ENCODE assay signal across 19 mouse cellular contexts in the genomic region with DNA sequence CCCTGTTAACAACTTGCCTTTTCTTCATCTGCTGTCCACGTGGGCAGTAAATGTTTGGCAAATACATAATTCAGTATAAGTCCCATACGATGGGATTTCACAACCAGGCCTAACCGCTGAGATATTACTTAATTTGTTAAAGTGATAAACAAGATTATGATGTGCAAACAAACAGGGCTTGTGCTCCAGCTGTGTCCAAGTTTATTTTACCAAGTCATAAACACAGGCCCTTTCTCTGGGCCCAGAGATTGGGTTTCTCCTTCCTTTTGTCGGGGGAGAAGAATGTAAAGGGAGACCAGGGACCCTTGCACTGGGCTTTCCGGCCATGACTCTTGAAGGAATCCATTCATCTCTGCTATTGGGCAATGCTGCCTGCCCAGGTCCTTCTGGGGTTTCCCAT.
A peak's percentile ranks its signal among the peaks of the same experiment; 100 is the strongest.
DNase-seq lines count a peak whose midpoint lies in the region; ATAC-seq and TF ChIP-seq lines count a peak whose summit lies in the region.
"Had no signal": no experiment of that assay in that cellular context is flagged by ENCODE, and none has a peak within 500 bp of the region (broad histone marks: within the 10 kb centered on the region; RNA-seq: fewer than 3 reads in every experiment).

No protein-coding gene starts in this region.

- H3K4me2 ChIP-seq in kidney, embryonic 14.5 days (replicated peaks; ENCODE audit: low read depth, low read length), result no peak overlapping the region
- H3K4me2 ChIP-seq in lung, embryonic 15.5 days, result no peak overlapping the region
- H3K4me2 ChIP-seq in intestine, embryonic 15.5 days (replicated peaks), result no peak overlapping the region
- H3K4me2 ChIP-seq: forebrain, embryonic 13.5 days; hindbrain, embryonic 12.5 days; midbrain, embryonic 13.5 days had no signal

- H3K9ac ChIP-seq in kidney, embryonic 14.5 days (ENCODE audit: low read depth, low read length), result no peak overlapping the region
- no peak overlapping the region for H3K9ac ChIP-seq in lung, embryonic 15.5 days
- H3K9ac ChIP-seq in intestine, embryonic 15.5 days, result no peak overlapping the region
- H3K9ac ChIP-seq: forebrain, embryonic 13.5 days; hindbrain, embryonic 12.5 days; liver, embryonic 14.5 days; midbrain, embryonic 13.5 days had no signal

- no peaks in the 10 kb centered on the region for H3K27me3 ChIP-seq in kidney, embryonic 14.5 days (ENCODE audit: control insufficient read depth, insufficient read depth, low read length)
- H3K27me3 ChIP-seq in kidney, adult 2 months (replicated peaks; ENCODE audit: control insufficient read depth, insufficient read depth, low read length), result no peaks in the 10 kb centered on the region
- no peaks in the 10 kb centered on the region for H3K27me3 ChIP-seq in lung, embryonic 15.5 days
- no peaks in the 10 kb centered on the region for H3K27me3 ChIP-seq in intestine, embryonic 15.5 days (replicated peaks)
- H3K27me3 ChIP-seq: forebrain, embryonic 13.5 days; hindbrain, embryonic 12.5 days; midbrain, embryonic 13.5 days had no signal

- H3K4me3 ChIP-seq in kidney, embryonic 14.5 days (ENCODE audit: low read length), result no peak overlapping the region
- H3K4me3 ChIP-seq in kidney, adult 2 months (ENCODE audit: insufficient read depth, low read depth, low read length), result no peak overlapping the region
- H3K4me3 ChIP-seq in lung, embryonic 15.5 days, result no peak overlapping the region
- no peak overlapping the region for H3K4me3 ChIP-seq in intestine, embryonic 15.5 days (replicated peaks)
- H3K4me3 ChIP-seq: erythroblast, embryonic 14.5 days; forebrain, embryonic 13.5 days; hindbrain, embryonic 12.5 days; midbrain, embryonic 13.5 days; myocyte had no signal

- peaks cover 8% of the 10 kb centered on the region for H3K36me3 ChIP-seq in kidney, embryonic 14.5 days (ENCODE audit: control insufficient read depth, insufficient read depth, low read length)
- H3K36me3 ChIP-seq in kidney, adult 2 months (ENCODE audit: control insufficient read depth, insufficient read depth, low read length), result no peaks in the 10 kb centered on the region
- peaks cover 18% of the 10 kb centered on the region for H3K36me3 ChIP-seq in lung, embryonic 15.5 days
- no peaks in the 10 kb centered on the region for H3K36me3 ChIP-seq in intestine, embryonic 15.5 days
- H3K36me3 ChIP-seq: hindbrain, embryonic 12.5 days; midbrain, embryonic 13.5 days had no signal

- H3K4me1 ChIP-seq in kidney, embryonic 14.5 days (ENCODE audit: control insufficient read depth, insufficient read depth, low read length), result peaks cover 9% of the 10 kb centered on the region; the same call in 1 of the 2 replicates
- no peaks in the 10 kb centered on the region for H3K4me1 ChIP-seq in kidney, adult 2 months (ENCODE audit: control insufficient read depth, insufficient read depth, low read length)
- peaks cover 48% of the 10 kb centered on the region for H3K4me1 ChIP-seq in lung, embryonic 15.5 days
- H3K4me1 ChIP-seq in intestine, embryonic 15.5 days (replicated peaks), result peaks cover 8% of the 10 kb centered on the region

- WGBS in kidney, embryonic 14.5 days, result 52% methylated on average over 5 of the region's 5 CpGs
- WGBS in kidney, adult 2 months, result 59% methylated on average over 5 of the region's 5 CpGs
- WGBS in lung, embryonic 15.5 days, result 47% methylated on average over 5 of the region's 5 CpGs
- 59% methylated on average over 5 of the region's 5 CpGs for WGBS in intestine, embryonic 15.5 days

- no peak for DNase-seq in kidney, adult 2 months
- DNase-seq in lung, postnatal 36 days, result no peak
- peak; percentile 67 for DNase-seq in NIH3T3 (ENCODE audit: low read depth)
- DNase-seq in gastrocnemius, adult 18-20 months (ENCODE audit: low spot score), result no peak
- DNase-seq: adrenal gland, adult 8-10 months; B cell, adult 2 months; cerebellum, adult 9-10 months; kidney, adult 8-10 months; right cerebral cortex, postnatal 14 days had no signal

- no peak for ATAC-seq in kidney, embryonic 14.5 days (ENCODE audit: low FRiP score, low TSS enrichment)
- ATAC-seq in lung, embryonic 15.5 days (ENCODE audit: borderline replicate concordance, extremely low read depth, low FRiP score, low TSS enrichment), result peak; percentile 48; the same call in 1 of the 2 replicates
- no peak for ATAC-seq in intestine, embryonic 15.5 days
- no peak for ATAC-seq in activated CD4-positive, CD25-positive, alpha-beta regulatory T cell, adult 4 months
- ATAC-seq: forebrain, embryonic 13.5 days; midbrain, embryonic 13.5 days had no signal

- no peak for TF ChIP-seq CTCF in kidney, adult 2 months (conservative IDR thresholded peaks at IDR 0.05; ENCODE audit: insufficient read depth, insufficient read length, low read depth, low read length)

- H3K27ac ChIP-seq in kidney, embryonic 14.5 days (ENCODE audit: low read depth, low read length), result peak overlapping the region; percentile 67; the same call in 1 of the 2 replicates
- no peak overlapping the region for H3K27ac ChIP-seq in kidney, adult 2 months (ENCODE audit: insufficient read depth, low read depth, low read length)
- peak overlapping the region; percentile 86 for H3K27ac ChIP-seq in lung, embryonic 15.5 days
- H3K27ac ChIP-seq in intestine, embryonic 15.5 days, result 0 out of 2 replicates have a peak overlapping the region, but pooled peaks have one; percentile 10
- H3K27ac ChIP-seq: forebrain, embryonic 13.5 days; hindbrain, embryonic 12.5 days; liver, embryonic 14.5 days; midbrain, embryonic 13.5 days had no signal

- no peaks in the 10 kb centered on the region for H3K9me3 ChIP-seq in kidney, embryonic 14.5 days (ENCODE audit: control insufficient read depth, low read length)
- no peaks in the 10 kb centered on the region for H3K9me3 ChIP-seq in lung, embryonic 15.5 days
- no peaks in the 10 kb centered on the region for H3K9me3 ChIP-seq in intestine, embryonic 15.5 days
- H3K9me3 ChIP-seq: forebrain, embryonic 13.5 days; hindbrain, embryonic 12.5 days; midbrain, embryonic 13.5 days had no signal

- TF ChIP-seq POLR2A in kidney, adult 2 months (IDR thresholded peaks at IDR 0.05; ENCODE audit: low read depth, low read length), result no peak
